Comparison of ENCODE assay signal across 8 mouse cellular contexts in genomic region chr1:191435359-191435758, GRCm38 (mm10). TPM values are rescaled to one million over a fixed set of nuclear protein-coding genes. Genes with fewer than 3 reads are reported as not detected.
A peak's percentile ranks its signal among the peaks of the same experiment; 100 is the strongest.
DNase-seq lines count a peak whose midpoint lies in the region; ATAC-seq and TF ChIP-seq lines count a peak whose summit lies in the region.

No protein-coding gene starts in this region.

- no peak overlapping the region for H3K9ac ChIP-seq in forebrain, embryonic 12.5 days
- H3K9ac ChIP-seq in lung, postnatal 0 days (replicated peaks; ENCODE audit: low read depth) = no peak overlapping the region

- DNase-seq in forebrain, embryonic 10.5 days (ENCODE audit: extremely low spot score, low spot score) = no peak
- DNase-seq in cerebellum, postnatal 10 days = peak; percentile 79 to 86
- DNase-seq in heart, adult 9 months (ENCODE audit: low spot score in 2 of 2) = peak; percentile 55 to 68
- peak; percentile 90 for DNase-seq in kidney, postnatal 10 days
- peak; percentile 93 for DNase-seq in lung, postnatal 0 days (ENCODE audit: low spot score)
- DNase-seq in right cerebral cortex, postnatal 36 days (ENCODE audit: low spot score in 2 of 2) = peak; percentile 45 to 54
- no peak for DNase-seq in B cell, adult 2 months

- H3K9me3 ChIP-seq in forebrain, embryonic 10.5 days = no peaks in the 10 kb centered on the region
- no peaks in the 10 kb centered on the region for H3K9me3 ChIP-seq in forebrain, embryonic 12.5 days
- no peaks in the 10 kb centered on the region for H3K9me3 ChIP-seq in lung, postnatal 0 days (ENCODE audit: low read length)

- TF ChIP-seq EP300 in lung, postnatal 0 days (IDR thresholded peaks at IDR 0.05) = peak; percentile 56

- ATAC-seq in forebrain, embryonic 12.5 days (ENCODE audit: low FRiP score) = no peak
- ATAC-seq in lung, postnatal 0 days = peak; percentile 94

- H3K27me3 ChIP-seq in forebrain, embryonic 10.5 days (ENCODE audit: poor library complexity, severe bottlenecking) = no peaks in the 10 kb centered on the region
- no peaks in the 10 kb centered on the region for H3K27me3 ChIP-seq in forebrain, embryonic 12.5 days
- no peaks in the 10 kb centered on the region for H3K27me3 ChIP-seq in lung, postnatal 0 days (replicated peaks; ENCODE audit: insufficient read depth, low read length)

- no peak overlapping the region for H3K4me3 ChIP-seq in forebrain, embryonic 10.5 days
- H3K4me3 ChIP-seq in forebrain, embryonic 12.5 days (replicated peaks) = no peak overlapping the region
- H3K4me3 ChIP-seq in lung, postnatal 0 days (ENCODE audit: low read depth, low read length) = no peak overlapping the region

- peak overlapping the region; percentile 17; the same call in 1 of the 2 replicates for H3K27ac ChIP-seq in forebrain, embryonic 10.5 days
- H3K27ac ChIP-seq in forebrain, embryonic 12.5 days = no peak overlapping the region
- H3K27ac ChIP-seq in lung, postnatal 0 days (ENCODE audit: low read length) = peak overlapping the region; percentile 74

- 8% methylated on average over 1 of the region's 1 CpGs for WGBS in forebrain, embryonic 10.5 days
- WGBS in forebrain, embryonic 12.5 days = 9% methylated on average over 1 of the region's 1 CpGs
- WGBS in lung, postnatal 0 days = 0% methylated on average over 1 of the region's 1 CpGs

- H3K4me1 ChIP-seq in forebrain, embryonic 10.5 days = peaks cover 43% of the 10 kb centered on the region
- H3K4me1 ChIP-seq in forebrain, embryonic 12.5 days = peaks cover 20% of the 10 kb centered on the region
- H3K4me1 ChIP-seq in lung, postnatal 0 days (ENCODE audit: insufficient read depth, low read depth, low read length) = peaks cover 20% of the 10 kb centered on the region

- no peaks in the 10 kb centered on the region for H3K36me3 ChIP-seq in forebrain, embryonic 10.5 days (replicated peaks)
- no peaks in the 10 kb centered on the region for H3K36me3 ChIP-seq in forebrain, embryonic 12.5 days (replicated peaks)
- no peaks in the 10 kb centered on the region for H3K36me3 ChIP-seq in lung, postnatal 0 days (ENCODE audit: insufficient read depth, low read length)

- no peak overlapping the region for H3K4me2 ChIP-seq in forebrain, embryonic 12.5 days
- H3K4me2 ChIP-seq in lung, postnatal 0 days (replicated peaks; ENCODE audit: low read depth, low read length) = no peak overlapping the region

- TF ChIP-seq CTCF in lung, postnatal 0 days (IDR thresholded peaks at IDR 0.05) = no peak

RNA-seq across cellular contexts. Expression of gene Ppp2r5a, which starts 32.3 kb away (rescaled TPM):
- 9.1 and 9.5 TPM in 2 replicates for polyA plus RNA-seq in forebrain, embryonic 10.5 days (2016; fragmentation: Nextera tagmentation; extraction: Ambion mirVana)
- polyA plus RNA-seq in forebrain, embryonic 12.5 days (2016; fragmentation: Nextera tagmentation; extraction: Ambion mirVana) = 9.0 and 12.2 TPM in 2 replicates
- 51.5 and 56.0 TPM in 2 replicates for polyA plus RNA-seq in lung, postnatal 0 days (2015; fragmentation: Nextera tagmentation; extraction: Ambion mirVana)

Comparison
In these comparisons a context has a peak if more than half of its experiments do, and no peak if none do; other contexts are left out.
1. DNase-seq: peak in cerebellum, postnatal 10 days (2 of 2), heart, adult 9 months (2 of 2), kidney, postnatal 10 days (single experiment), lung, postnatal 0 days (single experiment) and right cerebral cortex, postnatal 36 days (2 of 2); none in forebrain, embryonic 10.5 days (single experiment) and B cell, adult 2 months (0 of 2).